Mouse (Mus musculus): Measurements from ENCODE around the gene Bcl2l2. TPM values are rescaled to one million over a fixed set of nuclear protein-coding genes. Genes with fewer than 3 reads are reported as not detected.

Gene Bcl2l2
- total RNA-seq, 2 experiments from 2014 or later: 21.6 to 24.4 TPM

DNA sequence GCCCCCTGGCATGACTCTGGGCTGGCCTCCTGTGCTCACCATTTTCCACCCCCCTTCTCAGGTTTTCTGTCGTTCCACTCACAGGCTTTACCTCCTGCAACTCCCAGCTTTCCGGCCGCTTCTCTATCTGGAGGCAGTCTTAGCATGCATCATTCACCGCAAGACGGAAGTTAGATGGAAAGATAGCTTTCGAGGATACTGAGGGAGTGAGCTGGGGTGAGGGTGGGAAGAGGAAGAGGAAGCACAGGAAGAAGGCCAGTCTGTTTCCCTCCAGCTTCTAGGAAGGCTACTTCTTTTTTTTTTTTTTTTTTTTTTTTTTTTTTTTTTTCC is 53.6 kb downstream of the Bcl2l2 start:
- no peak for DNase-seq

DNA sequence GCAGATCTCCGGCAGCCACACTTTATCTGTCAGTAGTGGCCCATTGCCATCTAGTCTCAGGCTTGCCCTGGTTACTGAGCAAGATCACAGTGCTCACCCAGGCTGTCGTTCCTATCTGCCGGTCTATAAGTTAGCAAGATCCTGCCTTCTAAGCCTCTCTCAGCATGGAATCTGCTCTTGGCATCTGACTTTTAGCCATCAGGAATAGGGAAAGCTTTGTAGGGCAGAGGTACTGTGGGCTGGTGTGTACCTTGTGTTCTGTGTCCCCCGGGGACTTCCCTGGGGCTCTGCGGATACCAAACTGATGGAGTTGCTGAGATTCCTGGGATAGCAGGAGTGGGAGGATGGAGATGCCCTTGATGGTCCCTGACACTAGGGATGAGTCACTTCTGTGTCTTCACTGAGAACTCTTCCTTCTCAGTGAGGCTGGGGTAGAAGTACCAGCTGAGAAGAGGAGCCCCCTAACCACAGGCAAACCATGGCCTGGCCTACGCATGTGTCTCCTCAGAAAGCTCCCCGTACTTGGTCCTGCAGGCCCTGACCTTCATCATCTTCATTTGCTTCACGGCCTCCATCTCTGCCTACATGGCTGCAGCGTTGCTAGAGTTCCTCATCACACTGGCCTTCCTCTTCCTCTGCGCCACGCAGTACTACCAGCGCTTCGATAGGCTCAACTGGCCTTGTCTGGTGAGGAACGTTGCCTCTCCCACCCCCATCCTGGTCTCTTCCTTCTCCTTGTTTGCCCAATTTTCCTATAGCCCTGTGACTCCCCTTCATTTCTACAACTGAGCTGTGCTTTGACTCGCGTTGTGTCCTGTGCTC is 54.4 kb downstream of the Bcl2l2 start:
- no peak for DNase-seq

Other genes starting within 250 kb of the Bcl2l2 start
- not detected for gene Gm17606, start 242.4 kb upstream of the Bcl2l2 start, total RNA-seq (2021)
- gene Cdh24, start 242.0 kb upstream of the Bcl2l2 start, total RNA-seq (2021): under 1 TPM; 0.28 to 0.38 TPM
- gene 1700123O20Rik, start 197.2 kb upstream of the Bcl2l2 start, total RNA-seq (2021): 10 to 100 TPM in 1 of 2 experiments, 1 to 10 TPM in 1; 8.4 to 10.0 TPM
- gene Acin1, start 196.4 kb upstream of the Bcl2l2 start, total RNA-seq (2021): 10 to 100 TPM; 61.2 to 78.1 TPM
- not detected for gene Gm29776, start 184.5 kb upstream of the Bcl2l2 start, total RNA-seq (2021)
- gene Cebpe, start 171.2 kb upstream of the Bcl2l2 start, total RNA-seq (2021): not detected
- 10 to 100 TPM; 12.3 to 13.0 TPM for gene Slc7a8, start 101.4 kb upstream of the Bcl2l2 start, total RNA-seq (2021)
- gene Rnf212b, start 69.2 kb upstream of the Bcl2l2 start, total RNA-seq (2021): 1 to 10 TPM; 1.3 to 2.0 TPM
- 1 to 10 TPM; 3.3 to 4.5 TPM for gene Homez, start 12.4 kb upstream of the Bcl2l2 start, total RNA-seq (2021)
- gene Ppp1r3e, start 5.8 kb upstream of the Bcl2l2 start, total RNA-seq (2021): 1 to 10 TPM; 3.0 to 3.5 TPM
- gene Gm20521, start 64 bp downstream of the Bcl2l2 start, total RNA-seq (2021): 1 to 10 TPM; 1.3 to 2.3 TPM
- 10 to 100 TPM; 47.1 to 52.7 TPM for gene Pabpn1, start 9.1 kb downstream of the Bcl2l2 start, total RNA-seq (2021)
- gene Slc22a17, start 29.8 kb downstream of the Bcl2l2 start, total RNA-seq (2021): 1 to 10 TPM; 2.4 to 2.5 TPM
- 1 to 10 TPM; 2.6 to 3.7 TPM for gene Efs, start 42.7 kb downstream of the Bcl2l2 start, total RNA-seq (2021)
- not detected for gene Il25, start 49.3 kb downstream of the Bcl2l2 start, total RNA-seq (2021)
- under 1 TPM; 0.51 to 0.70 TPM for gene Cmtm5, start 52.9 kb downstream of the Bcl2l2 start, total RNA-seq (2021)
- 100 to 1,000 TPM in 1 of 2 experiments, 10 to 100 TPM in 1; 42.1 to 200 TPM for gene Myh6, start 83.5 kb downstream of the Bcl2l2 start, total RNA-seq (2021)
- not detected for gene Gm17428, start 93.6 kb downstream of the Bcl2l2 start, total RNA-seq (2021)
- gene Myh7, start 111.2 kb downstream of the Bcl2l2 start, total RNA-seq (2021): 1,000 to 10,000 TPM in 1 of 2 experiments, 100 to 1,000 TPM in 1; 192 to 1,011 TPM
- 10 to 100 TPM; 15.7 to 17.0 TPM for gene Ngdn, start 132.1 kb downstream of the Bcl2l2 start, total RNA-seq (2021)
- gene Zfhx2, start 208.9 kb downstream of the Bcl2l2 start, total RNA-seq (2021): 1 to 10 TPM; 3.5 to 3.7 TPM
- 10 to 100 TPM; 10.5 to 11.1 TPM for gene Thtpa, start 211.4 kb downstream of the Bcl2l2 start, total RNA-seq (2021)
- 1 to 10 TPM; 4.8 to 5.7 TPM for gene Ap1g2, start 223.2 kb downstream of the Bcl2l2 start, total RNA-seq (2021)
- gene Jph4, start 233.6 kb downstream of the Bcl2l2 start, total RNA-seq (2021): under 1 TPM; 0.28 to 0.35 TPM